Mouse (Mus musculus) telencephalon, adult 2 months (tissue): ENCODE measurements around the gene Met.

Experiments
- DNase-seq: peaks from one replicate; pipeline ENCODE4 v3.0.0-alpha.2; 2011; ENCODE audit warnings: low read depth, low spot score

Gene Met

DNA sequence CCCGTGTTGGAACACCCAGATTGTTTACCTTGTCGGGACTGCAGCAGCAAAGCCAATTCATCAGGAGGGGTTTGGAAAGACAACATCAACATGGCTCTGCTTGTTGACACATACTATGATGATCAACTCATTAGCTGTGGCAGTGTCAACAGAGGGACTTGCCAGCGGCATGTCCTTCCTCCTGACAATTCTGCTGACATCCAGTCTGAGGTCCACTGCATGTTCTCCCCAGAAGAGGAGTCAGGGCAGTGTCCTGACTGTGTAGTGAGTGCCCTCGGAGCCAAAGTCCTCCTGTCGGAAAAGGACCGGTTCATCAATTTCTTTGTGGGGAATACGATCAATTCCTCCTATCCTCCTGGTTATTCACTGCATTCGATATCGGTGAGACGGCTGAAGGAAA lies 27.9 kb downstream of the Met start:
- no peak for DNase-seq

- no peak for DNase-seq
These were observed 28.5 kb downstream of the Met start for GRCm38 (mm10) chr6:17492062-17492461.

GRCm38 (mm10) chr6:17495413-17495812 lies 31.8 kb downstream of the Met start:
- DNase-seq, result no peak

DNA sequence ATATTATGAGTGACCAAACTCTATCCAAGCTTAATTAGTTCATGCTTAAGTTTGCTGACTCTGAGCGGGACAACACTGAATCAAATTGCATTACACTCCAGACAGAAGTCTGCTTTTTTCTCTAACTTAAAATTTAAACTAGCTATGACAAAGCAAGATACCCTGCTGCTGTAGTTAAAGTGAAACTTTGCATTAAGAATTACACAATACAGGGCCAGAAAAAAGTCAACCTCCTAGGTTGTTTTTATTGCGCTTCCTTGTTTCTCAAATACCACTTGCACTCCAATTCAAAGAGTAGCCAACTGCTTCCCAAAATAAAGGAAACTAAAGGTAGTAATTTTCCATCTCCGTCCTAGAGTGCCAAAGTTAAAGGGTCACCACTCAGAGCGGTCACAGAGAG lies 33.8 kb downstream of the Met start:
- DNase-seq, result no peak

DNA sequence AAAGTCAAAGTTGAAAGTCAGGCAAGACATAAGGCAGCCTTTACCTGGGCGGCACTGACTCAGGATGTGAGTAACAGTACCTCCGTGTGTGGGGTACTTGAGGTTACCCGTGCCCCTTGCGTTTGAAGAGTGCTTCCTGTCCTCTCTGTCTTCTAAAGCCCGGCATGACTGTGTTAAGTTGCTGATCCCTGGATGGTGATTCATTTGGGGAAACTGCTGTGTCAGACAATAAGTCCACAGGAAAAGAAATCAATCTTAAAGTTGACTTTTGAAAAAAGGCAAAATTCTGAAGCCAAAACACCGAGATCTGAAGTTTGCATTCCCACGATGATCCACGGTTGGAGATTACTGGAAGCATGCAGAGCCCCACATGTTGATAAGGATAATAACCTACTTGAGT lies 35.2 kb downstream of the Met start:
- no peak for DNase-seq

DNA sequence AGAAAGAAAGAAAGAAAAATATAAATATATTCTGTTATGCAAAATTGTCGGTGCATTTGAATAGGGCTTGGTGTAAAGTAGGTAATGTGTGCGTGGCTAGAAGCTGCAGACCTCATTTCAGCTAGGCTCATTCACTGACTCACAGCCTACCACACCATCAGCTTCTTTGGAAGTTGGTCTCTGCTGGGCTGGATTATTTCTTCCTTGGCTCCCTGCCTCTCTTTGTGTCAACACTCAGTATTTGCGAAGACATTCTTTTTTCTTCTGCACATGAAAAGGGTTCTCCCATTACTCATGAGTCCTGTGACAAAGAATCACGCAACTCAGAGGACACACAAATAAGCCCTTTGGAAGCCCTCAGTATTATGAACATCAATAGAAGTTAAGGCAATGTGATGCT lies 37.8 kb downstream of the Met start:
- no peak for DNase-seq

DNA sequence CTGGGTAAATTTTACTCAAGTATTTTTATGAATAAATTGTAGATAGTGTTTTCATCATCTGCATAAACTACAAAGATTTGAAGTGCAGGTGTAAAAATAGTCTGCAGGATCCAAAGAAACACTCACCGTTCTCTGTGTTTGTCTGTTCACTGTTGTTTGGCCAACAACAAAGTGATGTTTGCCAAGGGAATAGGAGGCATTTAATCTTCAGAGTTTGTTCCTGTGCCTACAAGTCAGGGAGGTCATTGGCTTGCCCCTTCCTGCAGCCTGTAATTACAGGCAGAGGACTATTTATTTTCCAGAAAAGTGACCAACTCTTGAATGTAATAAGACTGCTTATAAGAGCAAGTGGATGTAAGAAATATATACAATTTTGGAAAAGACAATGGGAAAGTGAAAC lies 38.7 kb downstream of the Met start:
- DNase-seq, result no peak

DNA sequence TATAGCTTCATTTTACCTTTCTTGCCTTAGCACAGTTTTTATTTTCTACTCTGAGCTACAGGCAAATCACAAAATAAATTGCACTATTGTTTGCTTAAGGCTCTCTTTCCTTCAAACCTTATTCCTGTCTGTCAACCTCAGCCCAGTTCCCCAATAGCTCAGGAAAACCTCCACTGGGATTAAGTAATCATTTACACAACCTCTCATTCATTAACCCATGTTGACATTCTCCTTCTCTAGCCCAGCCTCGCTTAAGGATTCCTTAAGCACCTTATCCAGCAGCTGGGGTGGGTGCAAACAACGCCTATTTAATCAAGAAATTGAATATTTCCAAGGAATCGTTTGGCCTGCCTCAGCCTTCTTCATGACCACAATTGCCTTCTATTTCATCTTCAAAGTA lies 40.1 kb downstream of the Met start:
- no peak for DNase-seq

GRCm38 (mm10) chr6:17505530-17505929 lies 41.9 kb downstream of the Met start:
- DNase-seq, result no peak

DNA sequence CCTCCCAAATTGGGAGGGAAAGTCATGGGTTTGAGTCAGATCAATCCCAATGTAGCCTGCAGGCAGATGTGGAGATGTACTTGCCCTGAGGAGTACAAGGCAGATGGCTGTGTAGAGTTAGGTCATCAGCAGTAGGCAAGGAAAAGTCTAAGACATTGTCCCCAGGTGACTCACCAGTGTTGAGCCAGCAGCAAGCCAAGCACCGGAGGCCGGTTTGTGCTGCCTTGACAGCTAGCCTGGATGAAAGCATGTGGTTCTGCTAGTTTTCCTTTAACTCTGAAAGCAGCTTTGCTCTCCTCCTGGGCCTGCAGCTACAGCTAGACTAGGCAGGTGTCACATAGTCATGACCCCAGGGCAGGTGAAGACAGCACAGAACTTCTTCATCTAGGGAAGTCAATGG lies 43.2 kb downstream of the Met start:
- DNase-seq, result no peak

- DNase-seq, result no peak
These were observed 44.6 kb downstream of the Met start for GRCm38 (mm10) chr6:17508184-17508583.

GRCm38 (mm10) chr6:17508604-17509372 lies 45.2 kb downstream of the Met start:
- no peak for DNase-seq

- no peak for DNase-seq
These were observed 49.8 kb downstream of the Met start for GRCm38 (mm10) chr6:17513381-17513780.

DNA sequence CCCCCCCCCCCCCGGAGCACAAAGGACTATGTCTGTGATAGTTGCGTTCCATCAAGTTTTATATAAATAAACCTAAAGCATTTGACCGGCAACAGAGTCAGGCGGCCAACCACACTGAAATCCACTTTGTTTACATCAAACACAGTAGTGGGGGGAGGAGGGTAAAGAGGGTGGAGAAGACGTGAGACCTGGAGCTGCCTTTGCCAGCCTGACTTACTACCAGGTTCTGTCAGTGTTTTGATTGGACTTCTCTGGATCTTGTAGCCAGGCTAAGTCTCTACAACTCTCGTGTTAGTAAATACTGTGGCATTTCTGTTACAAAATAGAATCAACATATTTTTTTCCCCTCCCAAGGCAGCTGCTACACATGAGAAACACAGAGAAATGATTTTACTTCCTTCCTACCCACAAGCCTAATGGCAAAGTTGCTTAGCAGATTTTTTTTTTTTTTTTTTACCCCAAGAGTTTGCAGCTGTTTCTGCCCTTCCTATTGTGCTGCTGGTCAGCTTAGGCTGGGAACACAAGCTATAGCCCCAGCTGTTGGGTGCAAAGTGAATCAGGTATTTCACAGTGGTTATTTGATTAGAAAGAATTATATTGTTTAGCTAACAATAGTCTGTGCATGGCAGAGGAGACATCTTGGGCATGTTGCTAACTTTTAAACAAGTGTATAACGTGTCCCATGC lies 52.3 kb downstream of the Met start:
- DNase-seq, result no peak

DNA sequence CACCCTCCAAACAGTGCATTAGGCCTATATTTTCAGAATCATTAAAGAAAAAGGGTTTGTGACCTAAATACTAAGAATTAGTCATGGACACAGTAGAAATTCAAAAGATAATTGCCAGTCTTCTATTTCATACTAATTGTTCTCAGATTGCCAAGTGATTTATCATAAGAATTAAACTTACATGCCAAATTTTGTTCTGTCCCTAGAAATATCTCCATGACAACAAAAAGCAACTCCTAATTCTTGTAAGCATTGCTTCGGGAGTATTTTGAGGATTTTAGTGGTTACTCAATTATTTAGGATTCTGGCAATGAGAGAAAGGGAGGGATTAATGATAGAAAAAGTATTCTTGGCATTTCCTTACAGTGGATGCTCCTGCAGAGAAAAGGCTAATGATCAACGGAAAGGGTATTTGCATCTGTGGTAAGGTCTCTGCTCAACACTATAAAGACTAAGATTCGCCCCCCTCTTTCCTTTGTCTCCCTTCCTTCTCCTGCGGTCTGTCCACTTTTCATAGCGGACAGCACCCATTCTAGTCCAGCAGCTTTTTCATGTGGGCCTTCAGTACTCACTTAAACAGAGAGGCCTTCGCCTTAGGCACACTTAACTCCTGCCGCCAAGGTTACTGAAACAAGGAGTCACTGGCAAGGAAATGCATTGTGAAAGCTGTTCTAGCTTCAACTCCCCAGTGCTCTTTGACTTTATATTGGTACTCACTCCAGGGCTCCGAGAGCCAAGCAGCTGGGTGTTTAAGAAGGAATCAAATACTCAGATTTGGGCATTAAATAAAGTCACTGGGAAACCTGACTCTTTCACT lies 58.5 kb downstream of the Met start:
- DNase-seq, result no peak

GRCm38 (mm10) chr6:17522917-17523316 lies 59.3 kb downstream of the Met start:
- no peak for DNase-seq

DNA sequence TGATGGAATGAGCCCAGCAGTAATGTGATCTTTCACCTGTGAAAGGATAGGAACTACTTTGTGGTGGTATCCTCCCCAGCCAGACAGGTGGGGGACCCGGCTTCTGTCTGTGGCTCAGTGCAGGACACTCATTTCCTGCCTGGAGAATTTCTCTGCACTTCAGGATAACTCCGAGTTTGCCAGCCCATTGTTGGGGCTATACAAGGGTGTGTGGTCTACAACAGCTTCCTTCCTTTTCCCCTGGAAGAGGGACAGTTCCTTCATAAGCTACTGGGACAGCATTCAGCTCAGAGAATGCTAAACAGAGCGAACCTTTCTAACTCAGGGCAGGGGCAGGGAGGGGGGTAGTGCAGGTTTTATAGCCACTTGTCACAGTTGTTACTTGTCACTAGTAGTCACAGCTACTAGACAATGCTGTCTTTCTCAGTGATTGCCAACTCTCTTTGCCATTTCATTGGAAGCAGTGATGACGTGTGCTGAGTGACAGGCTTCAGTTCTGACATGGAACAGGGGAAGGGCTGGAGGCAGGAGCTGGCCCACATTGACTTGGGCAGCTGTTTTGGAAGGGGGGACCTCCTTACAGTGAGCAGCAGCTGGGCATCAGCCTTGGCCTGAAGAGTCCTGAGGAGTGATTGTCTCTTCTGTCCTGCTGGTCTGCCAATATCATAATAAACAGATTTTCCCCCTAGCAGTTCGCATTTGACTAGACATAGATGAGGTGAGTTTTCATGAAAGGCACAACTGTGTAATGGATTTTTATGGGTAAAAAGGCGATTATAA lies 66.1 kb downstream of the Met start:
- no peak for DNase-seq

DNA sequence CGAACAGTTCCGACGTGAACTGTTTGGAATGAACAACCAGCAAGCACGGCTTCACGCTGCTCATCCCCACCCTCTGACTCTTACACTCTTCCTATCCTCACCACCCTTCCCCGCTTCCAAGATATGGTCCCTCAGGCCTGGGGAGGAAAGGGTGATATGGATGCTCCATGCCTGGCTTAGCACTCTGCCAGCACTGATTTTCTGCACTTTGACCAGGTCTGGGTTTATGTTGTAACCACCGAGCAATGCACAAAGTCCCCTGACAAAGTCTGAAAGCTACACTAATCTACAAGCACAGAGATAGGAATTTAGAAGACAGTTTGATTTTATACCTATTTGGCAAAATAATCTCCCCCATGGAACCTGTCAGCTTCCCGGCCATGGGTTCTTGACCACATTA lies 78.0 kb downstream of the Met start:
- DNase-seq, result no peak

DNA sequence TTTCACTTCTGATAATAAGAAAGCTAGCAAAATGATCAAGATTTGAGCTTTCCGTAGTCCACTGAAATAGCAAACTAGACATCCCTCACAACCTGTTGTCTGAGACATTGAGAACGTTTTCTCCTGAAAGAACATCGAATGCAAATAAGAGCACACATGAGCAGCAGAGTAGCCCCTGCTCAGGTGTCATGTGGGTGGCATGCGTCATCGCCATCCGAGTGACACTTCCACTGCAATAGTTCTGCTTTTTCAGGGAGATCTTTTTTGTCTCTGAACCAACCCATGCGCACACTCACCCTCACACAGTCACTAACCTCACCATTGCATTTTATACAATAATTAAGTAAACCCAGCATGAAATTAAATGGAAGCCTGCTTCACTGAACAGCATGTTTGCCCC lies 78.8 kb downstream of the Met start:
- DNase-seq, result no peak

DNA sequence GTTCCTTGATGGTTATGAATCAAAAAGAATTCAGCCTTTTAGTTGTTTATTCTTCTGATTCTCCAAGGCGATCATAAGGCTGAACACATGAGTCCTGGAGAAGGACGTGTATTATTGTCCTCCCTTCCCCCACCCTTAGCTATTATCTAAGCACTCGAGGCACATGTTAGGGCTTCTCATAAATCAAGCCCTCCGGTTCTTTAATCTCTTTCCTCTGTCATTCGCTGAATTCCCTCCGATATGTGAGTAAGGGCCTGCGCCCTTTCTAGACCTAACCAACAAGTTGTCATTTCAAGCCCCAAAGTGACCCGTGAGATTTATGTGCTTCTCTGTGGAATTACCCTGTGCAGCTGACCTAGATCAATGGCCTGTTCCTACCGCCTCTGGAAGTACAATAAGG lies 81.9 kb downstream of the Met start:
- no peak for DNase-seq

DNA sequence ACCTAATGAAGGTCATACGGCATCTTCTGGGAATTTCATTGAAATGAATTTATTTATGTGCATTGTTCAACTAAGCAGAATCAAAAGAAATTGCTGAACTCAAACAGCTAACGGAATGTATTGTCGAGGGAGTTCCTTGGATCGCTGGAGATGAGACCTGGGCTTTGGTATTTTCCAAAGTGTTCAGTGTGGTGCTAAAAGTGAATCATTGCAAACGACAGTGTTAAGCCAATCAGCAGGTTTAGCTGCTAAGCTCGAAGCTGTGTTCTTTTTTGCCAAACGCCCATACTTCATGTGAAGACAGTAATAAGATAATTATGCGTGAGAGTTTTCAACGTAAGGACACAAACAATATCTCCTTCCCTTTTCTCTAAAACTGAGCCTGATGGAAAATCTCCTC lies 82.7 kb downstream of the Met start:
- no peak for DNase-seq

DNA sequence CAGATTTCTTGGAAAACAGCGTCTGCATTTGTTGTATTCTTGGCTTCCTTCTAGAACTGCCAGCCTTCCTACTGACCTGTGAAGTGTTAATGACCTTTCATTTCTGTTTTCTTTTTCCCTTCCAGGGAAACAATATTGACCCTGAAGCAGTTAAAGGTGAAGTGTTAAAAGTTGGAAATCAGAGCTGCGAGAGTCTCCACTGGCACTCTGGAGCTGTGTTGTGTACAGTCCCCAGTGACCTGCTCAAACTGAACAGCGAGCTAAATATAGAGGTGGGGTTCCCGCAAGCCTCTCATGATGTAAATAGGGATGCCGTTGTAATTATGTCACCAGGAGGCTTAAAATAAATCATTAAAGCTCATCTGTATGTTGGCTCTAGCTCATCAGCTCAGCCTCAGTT lies 83.2 kb downstream of the Met start:
- no peak for DNase-seq
